Mouse (Mus musculus) heart, postnatal 0 days (tissue): ENCODE data around the gene Olfr787. TPM values are rescaled to one million over a fixed set of nuclear protein-coding genes. Genes with fewer than 3 reads are reported as not detected.

Experiments
- ATAC-seq: fragments of 200-750 bp; cut with Nextera tagmentation; 2 replicates; pipeline ENCODE4 v1.8.0; 2017; ENCODE audit warnings: low read depth, moderate number of reproducible peaks, moderate library complexity; ENCODE audit not compliant: insufficient read depth
- DNase-seq: peaks from one replicate; pipeline ENCODE4 v3.0.0-alpha.2; 2016; ENCODE audit warnings: low spot score
- H3K27ac ChIP-seq: fragments of 300-500 bp; sonication (generic); 2 replicates; pipeline ENCODE4 v1.5.1; 2014; ENCODE audit warnings: low read depth, mild to moderate bottlenecking
- H3K27me3 ChIP-seq: fragments of 300-500 bp; sonication (generic); 2 replicates; pipeline ENCODE4 v1.6.1; 2014; ENCODE audit warnings: low read length, mixed read lengths; ENCODE audit not compliant: control insufficient read depth, insufficient read depth
- H3K36me3 ChIP-seq: fragments of 300-500 bp; sonication (generic); replicated peaks from 2 replicates; pipeline ENCODE4 v1.6.1; 2014; ENCODE audit warnings: low read length, mixed read lengths; ENCODE audit not compliant: control insufficient read depth, insufficient read depth
- H3K4me1 ChIP-seq: fragments of 300-500 bp; sonication (generic); 2 replicates; pipeline ENCODE4 v1.6.1; 2014; ENCODE audit warnings: antibody characterized with exemption; ENCODE audit not compliant: control insufficient read depth, insufficient read depth
- H3K4me2 ChIP-seq: fragments of 300-500 bp; sonication (generic); 2 replicates; pipeline ENCODE4 v1.6.1; 2014; ENCODE audit warnings: low read depth, mild to moderate bottlenecking, low read length, moderate library complexity
- H3K4me3 ChIP-seq: fragments of 300-500 bp; sonication (generic); 2 replicates; pipeline ENCODE4 v1.5.1; 2014; ENCODE audit warnings: low read depth, low read length
- H3K9ac ChIP-seq: fragments of 300-500 bp; sonication (generic); replicated peaks from 2 replicates; pipeline ENCODE4 v1.6.1; 2014; ENCODE audit warnings: low read depth, low read length, mixed read lengths
- H3K9me3 ChIP-seq: fragments of 300-500 bp; sonication (generic); replicated peaks from 2 replicates; pipeline ENCODE4 v1.6.1; 2016; ENCODE audit warnings: low read length; ENCODE audit not compliant: control insufficient read depth
- CTCF ChIP-seq: IDR thresholded peaks from 2 replicates; pipeline ENCODE4 v1.5.1; 2016; ENCODE audit warnings: antibody characterized with exemption, control low read depth, low read depth
- EP300 ChIP-seq: IDR thresholded peaks from 2 replicates; pipeline ENCODE4 v1.6.1; 2016; ENCODE audit warnings: antibody characterized with exemption, low read depth
- WGBS: fragments of 180-500 bp; shearing (Covaris S2); extraction: QIAGEN DNeasy Blood & Tissue Kit; methylation state at CpG from one replicate; pipeline ENCODE4 v1.1.7; 2014; 5-methylcytosine and 5-hydroxymethylcytosine counted together
- polyA plus RNA-seq: library from polyadenylated mRNA; unstranded; fragments of >200 nt; fragmentation: Nextera tagmentation; extraction: Ambion mirVana; gene quantifications from 2 replicates; pipeline ENCODE4 v1.2.1, GENCODE M21; 2015
- total RNA-seq: library from RNA; depleted of rRNA; stranded (reverse); fragments of >200 nt; gene quantifications from 2 replicates; pipeline ENCODE4 v1.2.3, GENCODE M21; 2014; ENCODE audit warnings: low replicate concordance; rRNA removed

Gene Olfr787
- total RNA-seq (not detected in 2 replicates), polyA plus RNA-seq (not detected in 2 replicates)

DNA sequence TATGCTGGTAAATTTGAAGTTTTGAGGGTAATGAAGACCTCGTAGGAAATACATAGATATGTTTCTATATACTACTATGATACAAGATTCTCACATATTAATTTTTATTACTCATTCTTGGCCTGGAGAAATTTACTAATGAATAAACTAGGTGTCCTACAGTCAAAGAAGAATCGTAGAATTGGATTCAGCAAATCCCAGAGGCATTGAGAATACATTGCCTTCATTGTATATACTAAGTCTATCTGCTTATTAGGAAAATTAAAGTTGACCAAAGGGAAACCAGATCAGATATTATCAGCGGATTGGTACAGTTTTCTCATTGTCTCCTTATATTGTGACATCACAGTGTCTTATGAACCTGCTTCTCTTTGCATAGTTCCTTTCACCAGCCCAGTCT lies at the start of gene Olfr787:
TSS of gene Olfr787 (plus strand) at position 301 of the 400 bp plus-strand sequence.
- TF ChIP-seq EP300, result no peak
- no peak for TF ChIP-seq CTCF
- Histone ChIP-seq H3K9me3 (no peaks in the 10 kb centered on the region), H3K27ac (no peak within 1 kb of the TSS), H3K27me3 (no peaks in the 10 kb centered on the region), H3K4me3 (no peak within 1 kb of the TSS), H3K9ac (no peak within 1 kb of the TSS), H3K4me2 (no peak within 1 kb of the TSS), H3K36me3 (no peaks in the 10 kb centered on the region), H3K4me1 (no peaks in the 10 kb centered on the region)
- DNase-seq (no peak), ATAC-seq (no peak)
- WGBS, result 65% methylated on average over 3 of the region's 3 CpGs

- DNase-seq, result no peak
- H3K27ac ChIP-seq, result no peak within 1 kb of the TSS
- H3K4me2 ChIP-seq, result no peak within 1 kb of the TSS
- no peak within 1 kb of the TSS for H3K9ac ChIP-seq
- H3K9me3 ChIP-seq, result no peaks in the 10 kb centered on the region; the same call in 1 of the 2 replicates
- no peaks in the 10 kb centered on the region for H3K4me1 ChIP-seq
- no peak within 1 kb of the TSS for H3K4me3 ChIP-seq
- no peak for ATAC-seq
- no peaks in the 10 kb centered on the region for H3K27me3 ChIP-seq
- H3K36me3 ChIP-seq, result no peaks in the 10 kb centered on the region
- TF ChIP-seq CTCF, result no peak
- TF ChIP-seq EP300, result no peak
Measured at GRCm38 (mm10) chr10:129427006-129427405, 34.7 kb upstream of the Olfr787 start, which contains the start of gene Olfr786. TSS of gene Olfr786 (plus strand) at chr10:129427306.

DNA sequence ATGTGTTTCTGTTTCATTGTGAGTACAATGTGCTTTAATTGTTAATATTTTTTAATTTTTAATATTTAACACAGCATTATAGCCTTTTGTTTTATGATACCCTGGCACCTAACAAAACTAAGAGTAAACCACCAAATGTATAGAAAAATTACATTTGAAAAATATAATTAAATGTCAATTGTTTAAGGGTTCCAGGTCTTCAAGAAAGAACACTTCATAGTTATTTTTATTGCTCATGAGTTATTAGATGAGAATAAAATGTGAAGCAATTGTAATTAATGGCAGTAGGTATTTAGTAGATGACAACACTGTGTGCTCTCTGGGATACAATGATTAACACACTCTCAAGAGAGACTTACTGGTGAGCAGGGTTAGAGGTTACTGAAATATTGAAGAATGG lies 9.0 kb downstream of the Olfr787 start, which contains the start of gene Olfr788:
TSS of gene Olfr788 (plus strand) at position 301 of the 400 bp plus-strand sequence.
- H3K9ac ChIP-seq, result no peak within 1 kb of the TSS

GRCm38 (mm10) chr10:129473256-129473655 lies 11.6 kb downstream of the Olfr787 start:
- no peaks in the 10 kb centered on the region for H3K27me3 ChIP-seq
- ATAC-seq (no peak), DNase-seq (no peak)
- TF ChIP-seq EP300, result no peak
- TF ChIP-seq CTCF, result no peak
- no peak overlapping the region for H3K27ac ChIP-seq
- H3K9ac ChIP-seq, result no peak overlapping the region
- 52% methylated on average over 2 of the region's 2 CpGs for WGBS
- H3K9me3 ChIP-seq, result no peaks in the 10 kb centered on the region
- H3K4me1 ChIP-seq, result no peaks in the 10 kb centered on the region
- H3K4me2 ChIP-seq, result no peak overlapping the region
- H3K36me3 ChIP-seq, result no peaks in the 10 kb centered on the region
- no peak overlapping the region for H3K4me3 ChIP-seq

More for the DNA sequence above, 9.0 kb downstream of the Olfr787 start, which contains the start of gene Olfr788:
- ATAC-seq, result no peak
- Histone ChIP-seq H3K9me3 (no peaks in the 10 kb centered on the region), H3K27ac (no peak within 1 kb of the TSS), H3K4me1 (no peaks in the 10 kb centered on the region), H3K36me3 (no peaks in the 10 kb centered on the region), H3K4me3 (no peak within 1 kb of the TSS), H3K4me2 (no peak within 1 kb of the TSS), H3K27me3 (no peaks in the 10 kb centered on the region)
- no peak for DNase-seq
- TF ChIP-seq EP300, result no peak
- TF ChIP-seq CTCF, result no peak

- ATAC-seq (no peak), DNase-seq (no peak)
- Histone ChIP-seq H3K4me3 (no peak overlapping the region), H3K4me2 (no peak overlapping the region), H3K27me3 (no peaks in the 10 kb centered on the region), H3K27ac (no peak overlapping the region), H3K4me1 (no peaks in the 10 kb centered on the region), H3K9me3 (no peaks in the 10 kb centered on the region), H3K36me3 (no peaks in the 10 kb centered on the region), H3K9ac (no peak overlapping the region)
- TF ChIP-seq EP300 (no peak), CTCF (no peak)
Measured at GRCm38 (mm10) chr10:129473723-129474122, 12.1 kb downstream of the Olfr787 start.

GRCm38 (mm10) chr10:129484452-129484851 lies 22.8 kb downstream of the Olfr787 start, which contains the start of gene Olfr789:
TSS of gene Olfr789 (plus strand) at chr10:129484752.
- 38% methylated on average over 2 of the region's 2 CpGs for WGBS
- Histone ChIP-seq H3K4me1 (no peaks in the 10 kb centered on the region), H3K27ac (no peak within 1 kb of the TSS), H3K9me3 (no peaks in the 10 kb centered on the region), H3K4me2 (no peak within 1 kb of the TSS), H3K9ac (no peak within 1 kb of the TSS), H3K36me3 (no peaks in the 10 kb centered on the region), H3K27me3 (no peaks in the 10 kb centered on the region), H3K4me3 (no peak within 1 kb of the TSS)
- ATAC-seq (no peak), DNase-seq (no peak)
- TF ChIP-seq CTCF (no peak), EP300 (no peak)
